Mouse (Mus musculus) layer of hippocampus, adult 18-20 months (tissue): ENCODE data around the gene Thsd4. TPM values are rescaled to one million over a fixed set of nuclear protein-coding genes. Genes with fewer than 3 reads are reported as not detected.

Source experiments
- DNase-seq, 2 experiments: peaks; one replicate each; pipeline ENCODE4 v3.0.0; 2022; ENCODE audit warnings: low spot score in 2 of 2
- total RNA-seq, 2 experiments: library from RNA; stranded (reverse); gene quantifications; 2 replicates each; pipeline ENCODE4 v1.2.3; 2021

The Thsd4 gene
- total RNA-seq, 2 experiments from 2014 or later = 18.9 to 22.2 TPM

DNA sequence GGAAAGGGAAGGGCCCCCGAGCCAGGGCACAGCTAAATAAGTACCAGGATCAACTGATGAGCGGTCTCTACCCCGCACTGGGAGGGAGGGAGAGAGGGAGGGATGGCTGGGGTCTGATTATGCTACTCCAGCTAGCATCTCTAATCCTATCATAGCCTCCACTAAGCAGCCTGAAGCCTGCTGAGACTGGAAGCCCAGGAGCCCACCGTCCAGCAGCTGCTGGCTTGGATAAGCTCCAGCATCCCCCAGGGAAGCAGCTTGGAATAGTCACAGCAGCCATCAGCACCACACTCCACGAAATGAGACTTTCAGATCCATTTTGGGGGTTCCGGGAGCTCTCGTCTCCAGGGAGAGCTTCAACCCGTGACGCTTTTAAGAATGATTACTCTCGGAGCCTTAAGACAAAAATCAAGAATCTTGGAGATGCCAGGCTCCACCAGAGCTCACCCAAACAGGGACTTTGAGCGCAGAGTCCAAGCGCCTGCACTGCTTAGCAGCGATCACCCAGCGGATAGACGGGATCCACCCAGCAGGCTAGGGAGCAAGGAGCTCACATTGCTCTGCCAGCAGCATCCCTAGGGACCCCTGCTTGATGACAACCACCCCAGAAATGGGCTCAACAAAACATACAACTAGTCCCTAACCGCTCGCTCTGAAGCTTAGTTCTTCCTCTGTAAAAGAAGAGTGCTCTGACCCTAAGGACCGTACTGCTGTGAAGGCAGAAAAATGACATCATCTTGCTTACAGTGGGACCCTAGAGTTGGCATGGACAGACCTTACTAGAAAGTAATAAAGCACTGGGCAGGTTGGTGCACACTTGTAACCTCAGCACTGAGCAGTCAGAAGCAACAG lies 64.3 kb downstream of the Thsd4 start:
- peak in 1 of 2 experiments; percentile 9 for DNase-seq

DNA sequence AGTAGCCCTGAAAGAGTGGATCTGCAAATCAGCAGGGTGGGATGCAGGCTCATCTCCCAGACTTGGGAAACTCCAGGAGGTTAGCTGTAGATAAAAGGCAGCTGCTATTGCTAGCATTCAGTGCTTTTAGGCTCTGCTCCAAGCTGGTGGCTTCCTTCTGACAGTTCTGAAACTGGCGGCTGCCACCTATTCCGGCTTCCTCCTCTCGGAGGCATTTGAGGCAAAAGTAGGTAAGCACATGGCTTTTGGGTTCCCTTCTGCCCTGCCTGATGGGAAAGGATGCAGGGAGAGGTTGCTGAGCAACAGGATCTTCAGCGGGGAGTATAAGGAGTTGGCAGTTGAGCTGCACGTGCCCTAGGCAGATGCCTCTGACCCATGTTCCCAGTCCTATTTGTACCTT lies 65.2 kb downstream of the Thsd4 start:
- DNase-seq = peak in 1 of 2 experiments; percentile 43

DNA sequence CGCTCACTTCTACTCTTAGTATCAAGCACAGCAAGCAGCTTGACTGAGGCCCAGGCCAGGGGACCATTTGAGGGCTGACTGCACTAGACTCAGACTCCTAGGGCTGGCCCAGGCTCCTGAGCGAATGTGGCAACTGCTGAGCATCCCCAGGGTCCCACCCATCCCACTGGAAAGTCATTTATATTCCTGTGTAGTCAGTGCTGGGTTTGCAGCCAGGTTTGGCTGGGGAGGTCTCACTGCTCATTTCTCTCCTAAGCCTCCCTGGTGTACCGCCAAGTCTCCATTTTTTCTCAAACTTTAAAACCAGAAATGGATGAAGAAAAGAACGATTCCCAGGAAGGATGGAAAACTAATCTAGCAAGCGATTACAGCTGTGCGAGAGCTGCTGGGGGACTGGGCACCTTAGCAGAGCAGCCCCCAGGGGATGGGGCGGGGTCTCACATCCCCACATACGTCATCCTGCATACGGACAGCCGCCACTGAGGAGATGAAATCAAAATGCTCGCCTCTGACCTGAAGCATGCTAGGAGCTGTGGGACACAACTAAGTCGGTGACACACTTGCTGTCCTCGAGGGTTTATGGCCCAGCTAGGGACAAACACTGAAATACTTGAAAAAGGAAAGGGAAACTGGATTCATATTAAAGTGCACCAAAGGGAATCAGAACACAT lies 67.3 kb downstream of the Thsd4 start:
- DNase-seq = no peak

DNA sequence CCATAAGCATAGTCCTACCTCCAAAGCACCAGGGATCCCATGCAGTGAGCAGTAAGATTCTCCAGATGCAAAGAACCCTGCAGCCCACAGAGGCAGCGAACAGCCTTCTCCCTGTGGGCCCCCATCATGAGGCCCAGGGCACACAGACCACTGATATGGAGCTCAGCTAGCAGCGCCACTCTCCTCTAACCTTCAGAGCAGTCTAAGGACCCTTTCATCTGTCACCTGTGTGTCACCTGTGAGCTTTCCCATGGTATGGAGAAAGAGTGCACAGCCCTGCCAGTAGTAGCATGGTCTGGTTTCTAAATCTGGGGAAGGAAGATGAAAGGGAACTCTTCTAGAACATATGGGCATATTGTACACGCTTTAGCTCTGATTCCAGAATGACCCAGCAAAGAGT lies 72.3 kb downstream of the Thsd4 start:
- no peak for DNase-seq

DNA sequence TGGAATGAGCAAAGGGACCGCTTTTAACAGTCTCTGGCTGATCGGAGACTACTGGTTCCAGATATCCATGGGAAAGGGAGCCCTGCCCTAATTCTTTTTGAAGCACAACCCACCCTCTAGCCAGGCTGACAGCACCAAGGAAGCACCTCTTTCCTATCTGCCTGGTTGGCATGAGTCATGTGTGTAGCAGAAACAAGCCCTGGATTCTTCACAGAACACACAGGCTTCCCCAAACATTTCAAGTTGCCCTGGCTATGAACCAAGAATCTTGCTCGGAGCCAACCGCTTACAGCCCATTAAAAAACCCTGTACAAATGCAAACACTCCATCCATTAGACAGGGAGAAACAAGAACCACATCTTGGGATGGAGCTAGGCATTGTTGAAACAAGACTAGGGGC lies 76.0 kb downstream of the Thsd4 start:
- DNase-seq = no peak

DNA sequence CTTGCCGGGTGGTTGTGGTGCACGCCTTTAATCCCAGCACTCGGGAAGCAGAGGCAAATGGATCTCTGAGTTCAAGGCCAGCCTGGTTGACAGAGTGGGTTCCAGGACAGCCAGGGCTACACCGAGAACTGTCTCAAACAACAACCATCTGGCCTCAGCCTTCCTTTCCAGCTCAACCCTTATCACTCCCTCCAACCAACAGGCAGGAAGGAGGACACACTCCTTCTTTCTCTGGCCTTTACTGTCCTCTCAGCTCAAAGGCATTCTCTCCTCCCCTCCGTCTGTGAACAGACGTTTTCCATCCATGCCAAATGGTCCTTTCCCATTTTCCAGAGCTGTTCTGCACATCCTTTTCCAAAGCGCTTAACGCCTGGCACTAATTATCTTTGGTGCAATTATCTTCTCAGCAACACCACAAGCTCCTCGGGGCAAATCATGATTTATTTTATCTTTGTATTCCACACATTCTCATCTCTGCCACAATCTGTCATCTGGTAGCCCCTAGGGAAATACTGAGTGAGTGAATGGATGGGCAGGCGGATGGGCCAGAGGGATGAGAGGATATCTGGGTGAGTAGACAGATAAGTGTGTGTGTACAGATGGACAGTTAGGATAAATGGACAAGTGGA lies 80.5 kb downstream of the Thsd4 start:
- DNase-seq = no peak

DNA sequence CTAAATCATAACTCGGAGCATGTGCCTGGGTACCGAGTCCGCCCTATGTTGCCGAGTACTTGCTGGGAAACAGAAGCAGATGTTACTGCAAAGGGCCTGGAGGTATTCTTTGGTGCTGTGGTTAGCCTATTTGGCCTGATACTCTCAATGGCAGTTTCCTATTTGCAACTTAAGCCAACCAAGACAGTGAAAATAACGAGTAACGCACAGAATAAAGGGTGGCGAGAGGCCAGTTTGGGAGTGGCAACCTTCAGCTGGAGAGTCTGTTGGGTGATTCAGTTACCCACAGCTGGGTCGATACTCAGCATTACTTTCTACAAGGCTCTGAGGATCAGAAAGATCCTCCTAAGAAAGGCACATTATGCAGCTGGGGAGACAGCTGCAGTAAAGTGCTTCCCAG lies 81.3 kb downstream of the Thsd4 start:
- no peak for DNase-seq

DNA sequence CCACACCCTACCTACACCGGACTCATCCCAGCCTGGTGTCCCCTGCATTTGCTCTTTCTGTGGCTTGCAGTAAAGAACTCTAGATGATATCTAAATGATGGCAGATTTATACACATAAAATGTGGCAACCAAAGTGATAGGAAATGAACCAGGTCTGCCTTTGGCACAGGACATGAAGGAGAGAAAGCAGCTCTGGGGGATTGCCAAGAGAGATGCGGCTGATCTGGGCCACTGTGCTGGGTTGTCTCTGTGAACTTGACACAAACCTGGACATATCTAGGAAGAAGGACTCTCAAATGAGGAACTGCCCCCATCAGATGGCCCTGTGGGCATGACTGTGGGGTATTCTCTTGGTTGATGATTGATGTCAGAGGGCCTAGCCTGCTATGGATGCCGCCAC lies 85.6 kb downstream of the Thsd4 start:
- DNase-seq = no peak

DNA sequence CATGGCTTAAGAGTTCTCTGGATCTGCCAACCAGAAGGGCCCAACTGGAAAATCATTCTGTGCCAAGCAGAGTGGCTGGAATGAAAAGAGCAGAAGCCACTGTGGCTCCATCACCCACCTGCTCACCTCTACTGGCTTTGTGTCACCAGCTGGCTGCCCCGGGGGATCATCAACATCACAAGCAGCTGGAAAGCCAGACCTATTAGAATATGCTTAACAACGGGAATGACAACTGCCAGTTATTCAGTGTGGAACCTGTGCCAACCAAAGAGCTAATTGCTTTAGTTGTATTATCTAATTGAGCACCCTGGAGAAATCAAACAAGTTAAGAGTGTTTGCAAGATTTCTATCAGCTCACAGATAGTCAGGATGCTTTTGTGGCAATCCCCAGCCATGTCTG lies 87.8 kb downstream of the Thsd4 start:
- DNase-seq = no peak

DNA sequence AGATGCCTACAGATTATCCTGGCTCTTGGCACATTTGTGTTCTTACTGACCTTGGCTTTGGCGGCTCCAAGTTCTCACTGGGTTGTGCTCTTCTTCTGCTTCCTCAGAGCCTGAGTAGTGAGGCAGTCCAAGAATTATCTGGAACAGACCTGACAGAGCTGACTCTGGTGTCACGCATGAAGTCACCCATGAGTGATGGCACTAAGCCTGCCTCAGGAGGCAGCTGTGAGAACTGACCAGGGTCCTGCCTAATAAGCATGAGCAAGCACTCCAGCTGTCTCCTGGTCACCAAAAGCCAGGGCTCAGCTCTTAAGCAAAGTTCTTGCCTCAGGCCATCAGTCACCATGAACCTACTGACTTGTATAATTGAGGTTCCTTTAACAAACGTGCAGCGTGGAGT lies 89.9 kb downstream of the Thsd4 start:
- DNase-seq = no peak

DNA sequence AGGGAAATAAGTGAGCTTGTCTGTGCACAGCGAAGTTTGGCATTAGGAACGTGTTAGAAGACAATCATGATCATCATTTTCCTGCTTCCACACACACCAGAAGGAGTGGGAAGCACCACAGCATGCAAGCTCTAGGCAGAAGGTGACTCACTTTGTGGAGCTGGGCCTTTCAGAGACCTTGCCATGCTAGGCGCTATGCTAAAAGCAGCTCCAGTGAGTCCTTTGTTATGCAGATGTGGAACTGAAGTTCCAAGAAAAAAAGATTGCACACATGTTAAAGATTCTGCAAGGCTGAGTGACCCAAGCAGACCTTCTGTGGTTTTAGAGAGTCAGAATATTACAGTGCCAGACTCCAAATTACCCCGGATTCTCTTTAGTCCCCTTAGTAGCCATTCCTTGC lies 91.8 kb downstream of the Thsd4 start:
- peak in 1 of 2 experiments; percentile 18 for DNase-seq

DNA sequence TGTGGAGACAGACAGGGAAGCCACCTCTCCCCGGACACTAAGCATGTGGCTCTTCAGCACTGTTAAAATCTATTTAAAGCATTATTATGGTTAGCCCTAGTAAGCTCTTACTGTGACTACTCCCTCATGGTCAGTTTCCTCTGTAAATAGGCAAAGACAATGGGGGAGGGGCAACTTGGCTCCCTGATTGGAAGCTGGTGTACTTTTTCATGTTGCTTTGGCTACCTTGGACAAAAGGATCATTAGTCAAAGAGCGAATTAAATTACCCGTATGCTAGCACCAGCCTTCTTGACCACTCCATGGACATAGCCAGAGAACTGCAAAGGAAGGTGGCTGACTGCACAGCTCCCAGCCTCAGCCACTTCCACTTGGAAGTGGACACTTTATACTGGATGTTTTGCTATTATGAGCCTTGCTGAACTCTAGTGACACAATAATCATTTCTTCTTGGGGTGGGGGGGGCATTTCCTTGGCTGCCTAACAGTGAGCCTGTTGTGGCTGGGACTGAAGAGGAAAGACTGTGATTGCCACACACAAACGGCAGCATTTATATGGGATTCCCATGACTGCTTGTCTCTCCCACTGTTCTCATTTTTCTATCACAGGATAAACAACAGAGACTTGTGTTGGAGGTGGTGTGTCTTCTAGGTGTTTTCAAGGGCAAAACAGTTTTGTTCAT lies 107.6 kb downstream of the Thsd4 start:
- DNase-seq = no peak

DNA sequence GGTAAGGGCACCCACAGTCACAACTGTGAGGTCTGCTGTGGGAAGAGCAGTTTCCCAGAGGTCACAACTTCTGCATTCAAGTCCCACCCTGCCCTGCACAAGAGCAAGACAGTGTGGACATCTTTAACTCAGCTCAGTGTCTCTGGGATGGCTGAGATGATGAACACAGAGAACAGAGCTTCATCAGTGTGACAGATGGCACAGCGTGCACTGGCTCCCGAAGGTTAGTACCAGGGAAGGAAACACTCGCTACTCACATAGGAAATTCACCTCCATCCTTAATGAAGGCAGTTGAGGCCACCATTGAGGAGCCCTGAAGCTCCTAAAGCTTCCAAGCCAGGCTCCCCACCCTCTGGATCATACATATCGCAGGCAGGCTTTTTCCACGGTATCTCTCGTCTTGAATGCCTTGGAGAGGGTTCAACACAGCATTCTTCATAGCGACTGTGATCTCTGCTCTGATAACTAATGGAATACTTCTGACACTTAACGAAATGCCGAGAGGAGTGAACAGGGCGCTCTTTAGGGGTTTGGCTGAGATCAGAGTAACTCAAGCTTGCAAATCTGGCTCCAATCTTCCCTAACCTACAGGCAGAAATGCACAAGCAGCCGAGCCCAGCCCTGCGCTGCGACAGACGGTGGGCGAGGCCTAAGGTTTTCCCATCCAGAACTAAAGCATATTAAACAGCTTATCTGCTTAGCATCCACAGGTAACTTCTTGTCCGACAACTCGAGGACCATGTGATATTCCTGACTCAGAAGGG lies 110.8 kb downstream of the Thsd4 start:
- DNase-seq = no peak

DNA sequence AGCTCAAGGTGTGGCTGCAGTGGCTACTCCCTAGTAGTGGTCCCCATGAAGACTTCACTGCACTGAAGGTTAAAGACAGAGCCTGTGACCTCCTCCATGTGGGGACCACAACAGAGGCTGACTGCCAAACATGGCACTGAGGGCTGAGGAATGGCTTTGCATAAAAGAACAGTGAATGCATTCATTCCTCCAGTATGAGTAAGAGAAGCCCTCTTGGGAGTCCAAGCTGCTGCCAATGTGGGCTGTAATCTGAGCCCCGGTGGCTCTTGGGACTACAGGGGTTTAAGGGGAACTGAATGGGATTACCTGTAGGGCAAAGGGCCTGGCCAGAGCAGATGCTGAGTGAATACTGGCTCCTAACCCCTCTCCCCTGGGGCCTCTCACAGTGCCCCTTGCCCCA lies 114.5 kb downstream of the Thsd4 start:
- no peak for DNase-seq

DNA sequence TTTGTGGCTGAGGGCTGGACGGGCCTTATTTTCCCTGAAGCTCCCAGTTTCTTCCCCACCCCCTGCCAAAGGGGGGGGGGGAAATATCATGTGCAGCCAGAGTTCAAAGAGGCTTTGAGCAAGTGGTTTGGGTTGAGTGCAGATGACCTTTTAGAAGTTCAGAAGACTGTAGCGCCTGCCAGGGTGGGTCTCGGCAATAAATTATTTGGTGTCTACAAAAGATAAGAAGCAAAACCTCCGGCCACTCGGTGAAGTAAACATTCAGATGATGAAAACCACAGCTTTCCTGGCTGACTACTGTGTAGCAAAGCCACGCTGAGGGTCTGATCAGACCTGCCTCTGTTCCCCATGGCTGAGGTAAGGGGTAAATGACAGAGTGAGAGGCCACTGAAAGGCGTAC lies 116.1 kb downstream of the Thsd4 start:
- DNase-seq = no peak

DNA sequence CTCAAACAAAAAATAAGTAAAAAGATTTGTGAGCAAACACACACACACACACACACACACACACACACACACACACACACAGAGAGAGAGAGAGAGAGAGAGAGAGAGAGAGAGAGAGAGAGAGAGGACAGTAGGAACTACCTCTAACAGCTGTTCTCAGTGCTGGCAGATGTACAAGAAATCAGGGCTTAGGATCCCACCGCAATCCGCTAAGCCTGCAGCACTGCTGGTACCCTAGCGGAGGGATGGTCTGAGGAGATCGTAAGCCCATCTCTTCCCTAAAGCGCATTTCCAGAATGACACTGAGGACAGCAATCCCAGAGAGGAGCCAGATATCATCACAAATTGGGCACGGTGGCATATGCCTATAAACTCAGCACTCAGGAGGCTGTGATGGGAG lies 119.2 kb downstream of the Thsd4 start:
- DNase-seq = no peak

DNA sequence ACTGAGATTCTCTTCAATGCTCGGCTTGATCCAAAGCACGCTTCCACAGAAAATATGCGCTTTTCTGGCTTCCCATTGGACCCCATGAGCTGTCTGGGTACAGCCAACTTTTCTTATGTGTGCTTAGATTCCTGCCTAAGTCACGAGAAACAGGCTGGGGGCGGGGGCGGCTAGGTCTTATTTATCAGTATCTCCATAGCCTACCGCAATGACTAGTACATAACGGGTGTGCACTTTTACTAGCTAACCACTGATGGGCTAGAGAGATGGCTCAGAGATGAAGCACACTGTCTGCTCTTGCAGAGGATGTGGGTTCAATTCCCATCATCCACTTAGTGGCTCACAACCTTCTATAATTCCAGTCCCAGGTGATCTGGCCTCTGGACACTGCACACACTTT lies 121.8 kb downstream of the Thsd4 start:
- no peak for DNase-seq

DNA sequence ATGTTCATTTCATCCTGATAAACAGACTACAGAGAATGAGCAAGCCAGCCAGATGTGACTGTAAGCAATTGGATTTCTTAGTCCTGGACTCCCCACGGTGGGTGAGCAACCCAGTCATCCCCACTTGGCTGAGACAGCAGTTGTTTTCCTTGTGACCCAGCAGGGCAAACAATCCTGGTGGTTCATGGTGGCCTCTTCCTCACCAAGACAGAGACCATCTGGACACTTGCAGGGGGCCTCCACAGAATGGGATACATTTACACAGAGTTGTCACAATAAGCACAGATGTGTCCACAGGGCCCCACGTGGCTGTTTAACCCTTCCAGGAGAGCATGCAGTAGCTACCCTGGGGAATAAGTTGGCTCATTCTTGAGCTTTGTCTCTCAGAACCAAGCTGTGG lies 123.8 kb downstream of the Thsd4 start:
- no peak for DNase-seq

DNA sequence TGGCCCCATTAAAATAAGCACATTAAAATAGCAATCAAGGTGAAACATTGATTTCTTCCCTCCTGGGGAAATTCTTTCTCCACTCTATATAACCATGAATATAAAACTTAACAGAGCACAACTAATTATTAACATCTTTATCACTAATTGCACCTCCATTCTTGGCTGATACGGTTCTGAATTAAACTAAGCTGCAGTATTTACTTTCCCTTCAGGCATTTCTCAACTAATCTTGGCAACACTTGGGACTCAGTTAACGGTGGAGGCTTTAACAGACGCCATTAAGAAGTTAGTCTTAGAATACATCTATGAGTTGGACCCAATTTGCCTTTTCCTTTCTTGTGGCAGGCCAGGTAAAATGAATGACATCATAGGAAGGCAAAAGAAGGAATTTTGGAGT lies 125.8 kb downstream of the Thsd4 start:
- no peak for DNase-seq

DNA sequence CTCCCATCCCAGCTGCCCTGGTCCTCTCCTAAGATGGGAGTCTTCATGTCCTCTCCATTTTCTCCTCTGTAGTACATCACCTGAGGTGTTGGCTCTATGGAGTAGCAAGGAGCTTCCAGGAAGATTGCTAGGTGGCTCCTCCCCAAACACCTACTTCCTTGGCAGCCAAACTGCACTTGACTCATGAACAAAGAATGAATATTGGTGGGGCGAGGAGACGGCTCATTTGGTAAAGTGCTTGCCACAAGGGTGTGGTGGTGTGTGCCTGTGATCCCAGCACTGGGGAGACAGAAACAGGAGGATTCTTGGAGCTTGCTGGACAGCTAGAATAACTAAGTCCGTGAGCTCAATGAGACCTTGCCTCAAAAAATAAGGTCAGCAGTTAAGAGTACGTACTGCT lies 128.9 kb downstream of the Thsd4 start:
- DNase-seq = no peak

DNA sequence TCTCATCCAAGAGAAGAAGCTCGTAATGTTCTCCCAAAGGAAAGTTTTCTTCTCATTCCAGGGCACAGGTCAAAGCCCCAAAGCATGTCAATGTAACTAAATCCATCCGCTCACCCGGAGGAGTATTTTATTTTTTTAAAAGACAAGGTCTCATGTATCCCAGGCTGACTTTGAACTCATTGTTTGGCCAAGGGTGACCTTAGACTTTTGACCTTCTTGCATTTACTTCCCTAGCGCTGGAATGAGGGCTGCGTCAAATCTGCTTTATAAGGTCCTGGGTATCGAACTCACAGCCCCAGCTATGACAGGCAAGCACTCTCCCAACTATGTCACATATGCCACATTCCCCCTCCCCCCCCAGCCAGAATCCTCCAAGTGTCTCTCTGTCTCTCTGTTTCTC lies 137.1 kb downstream of the Thsd4 start:
- DNase-seq = no peak
